ENCODE assay signal across 8 mouse cellular contexts in genomic region chr10:74967651-74968267, GRCm38 (mm10). TPM values are rescaled to one million over a fixed set of nuclear protein-coding genes. Genes with fewer than 3 reads are reported as not detected.
A peak's percentile ranks its signal among the peaks of the same experiment; 100 is the strongest.
DNase-seq lines count a peak whose midpoint lies in the region; ATAC-seq and TF ChIP-seq lines count a peak whose summit lies in the region.

No protein-coding gene starts in this region.

- WGBS in embryonic facial prominence, embryonic 15.5 days: 4% methylated on average over 25 of the region's 25 CpGs
- 4% methylated on average over 25 of the region's 25 CpGs for WGBS in kidney, embryonic 16.5 days
- 2% methylated on average over 25 of the region's 25 CpGs for WGBS in midbrain, postnatal 0 days

- no peak for TF ChIP-seq CTCF in brain, embryonic 14.5 days (IDR thresholded peaks at IDR 0.05; ENCODE audit: borderline replicate concordance, extremely low read depth, insufficient read depth, insufficient read length)
- TF ChIP-seq CTCF in midbrain, postnatal 0 days (IDR thresholded peaks at IDR 0.05): no peak

- H3K27ac ChIP-seq in embryonic facial prominence, embryonic 15.5 days (replicated peaks): no peak overlapping the region
- peak overlapping the region; percentile 13; the same call in 1 of the 2 replicates for H3K27ac ChIP-seq in kidney, embryonic 16.5 days (ENCODE audit: low read length)
- peak overlapping the region; percentile 78 for H3K27ac ChIP-seq in midbrain, postnatal 0 days (ENCODE audit: low read depth, low read length)

- H3K36me3 ChIP-seq in embryonic facial prominence, embryonic 15.5 days: no peaks in the 10 kb centered on the region
- H3K36me3 ChIP-seq in kidney, embryonic 16.5 days (ENCODE audit: insufficient read depth, low read length): no peaks in the 10 kb centered on the region
- peaks cover 5% of the 10 kb centered on the region for H3K36me3 ChIP-seq in midbrain, postnatal 0 days (ENCODE audit: insufficient read depth, low read length)

- peak; percentile 4 to 6 for DNase-seq in kidney, adult 8-10 months
- DNase-seq in kidney, adult 9 months: no peak
- peak; percentile 24 for DNase-seq in brain, embryonic 14.5 days (ENCODE audit: low read depth)
- DNase-seq in midbrain, postnatal 0 days (ENCODE audit: low spot score): peak; percentile 21
- DNase-seq in adrenal gland, postnatal 36 days: no peak
- no peak for DNase-seq in right cerebral cortex, postnatal 14 days

- ATAC-seq in embryonic facial prominence, embryonic 15.5 days (ENCODE audit: insufficient number of reproducible peaks, low FRiP score, low TSS enrichment, low read depth): peak; percentile 1; the same call in 1 of the 2 replicates
- peak; percentile 13; the same call in 1 of the 2 replicates for ATAC-seq in kidney, embryonic 16.5 days (ENCODE audit: low FRiP score, low TSS enrichment)
- no peak for ATAC-seq in midbrain, postnatal 0 days (ENCODE audit: low FRiP score)

- H3K4me3 ChIP-seq in embryonic facial prominence, embryonic 15.5 days (replicated peaks): peak overlapping the region; percentile 68
- peak overlapping the region; percentile 70 for H3K4me3 ChIP-seq in kidney, embryonic 16.5 days (ENCODE audit: low read length)
- peak overlapping the region; percentile 72 for H3K4me3 ChIP-seq in midbrain, postnatal 0 days (ENCODE audit: low read depth, low read length)

- TF ChIP-seq POLR2A in brain, embryonic 14.5 days (IDR thresholded peaks at IDR 0.05; ENCODE audit: borderline replicate concordance, extremely low read depth, insufficient read depth, insufficient read length, poor library complexity, severe bottlenecking): no peak

- H3K9ac ChIP-seq in embryonic facial prominence, embryonic 15.5 days: peak overlapping the region; percentile 23
- peak overlapping the region; percentile 67 for H3K9ac ChIP-seq in kidney, embryonic 16.5 days (replicated peaks; ENCODE audit: low read length)
- H3K9ac ChIP-seq in midbrain, postnatal 0 days (replicated peaks; ENCODE audit: low read length, poor library complexity, severe bottlenecking): peak overlapping the region; percentile 81

- H3K9me3 ChIP-seq in embryonic facial prominence, embryonic 15.5 days (replicated peaks): no peaks in the 10 kb centered on the region
- H3K9me3 ChIP-seq in kidney, embryonic 16.5 days (ENCODE audit: low read length): no peaks in the 10 kb centered on the region
- no peaks in the 10 kb centered on the region for H3K9me3 ChIP-seq in midbrain, postnatal 0 days (ENCODE audit: low read length)

- peaks cover 28% of the 10 kb centered on the region for H3K27me3 ChIP-seq in embryonic facial prominence, embryonic 15.5 days
- peaks cover 14% of the 10 kb centered on the region for H3K27me3 ChIP-seq in kidney, embryonic 16.5 days (ENCODE audit: insufficient read depth, low read length)
- no peaks in the 10 kb centered on the region for H3K27me3 ChIP-seq in midbrain, postnatal 0 days (ENCODE audit: insufficient read depth, low read length)

- H3K4me1 ChIP-seq in embryonic facial prominence, embryonic 15.5 days: peaks cover 14% of the 10 kb centered on the region
- H3K4me1 ChIP-seq in kidney, embryonic 16.5 days (ENCODE audit: insufficient read depth, low read length): peaks cover 26% of the 10 kb centered on the region
- peaks cover 8% of the 10 kb centered on the region; the same call in 1 of the 2 replicates for H3K4me1 ChIP-seq in midbrain, postnatal 0 days (ENCODE audit: insufficient read depth, low read length)

- H3K4me2 ChIP-seq in embryonic facial prominence, embryonic 15.5 days (replicated peaks): peak overlapping the region; percentile 96
- peak overlapping the region; percentile 96 for H3K4me2 ChIP-seq in kidney, embryonic 16.5 days (replicated peaks; ENCODE audit: low read depth, low read length)
- peak overlapping the region; percentile 86 for H3K4me2 ChIP-seq in midbrain, postnatal 0 days (ENCODE audit: low read depth, low read length, poor library complexity, severe bottlenecking)

RNA-seq across cellular contexts. Expression of gene Gnaz, which starts 0.8 kb away (rescaled TPM):
- 41.6 and 66.1 TPM in 2 replicates for polyA plus RNA-seq in brain, embryonic 14.5 days (2012; rRNA removed)
- polyA plus RNA-seq in embryonic facial prominence, embryonic 15.5 days (2015; fragmentation: Nextera tagmentation; extraction: Ambion mirVana): 4.0 and 5.8 TPM in 2 replicates
- polyA plus RNA-seq in kidney, embryonic 16.5 days (2015; fragmentation: Nextera tagmentation; extraction: Ambion mirVana): 5.4 and 6.2 TPM in 2 replicates
- 217 and 219 TPM in 2 replicates for total RNA-seq in midbrain, postnatal 0 days (2014; rRNA removed)
- 132 and 133 TPM in 2 replicates for polyA plus RNA-seq in midbrain, postnatal 0 days (2015; fragmentation: Nextera tagmentation; extraction: Ambion mirVana)
- 1 to 10 TPM; 3.2 to 3.7 TPM for total RNA-seq in adrenal gland, postnatal 36 days (2021)

Comparison
In these comparisons a context has a peak if more than half of its experiments do, and no peak if none do; other contexts are left out.
1. DNase-seq: peak in kidney, adult 8-10 months (2 of 2), brain, embryonic 14.5 days (single experiment) and midbrain, postnatal 0 days (single experiment); none in kidney, adult 9 months (single experiment), adrenal gland, postnatal 36 days (0 of 2) and right cerebral cortex, postnatal 14 days (single experiment).
2. H3K9ac ChIP-seq: peak in every context shown above with its lines; median percentile 81 in midbrain, postnatal 0 days; 67 in kidney, embryonic 16.5 days; 23 in embryonic facial prominence, embryonic 15.5 days.
3. Peak in every context shown above with its lines, with median percentiles within 50 percentile points of each other: H3K4me2 ChIP-seq and H3K4me3 ChIP-seq.